Mouse (Mus musculus) liver, adult 2 months (tissue): Measurements from ENCODE around the gene Ngly1. TPM values are rescaled to one million over a fixed set of nuclear protein-coding genes. Genes with fewer than 3 reads are reported as not detected.

Experiments
- DNase-seq: peaks from one replicate; pipeline ENCODE4 v3.0.0-alpha.2; 2011; ENCODE audit warnings: low read depth, low spot score; ENCODE audit errors: extremely low read depth
- H3K27ac ChIP-seq: fragments of 200-500 bp; replicated peaks from 2 replicates; pipeline ENCODE4 v1.5.1; 2012; ENCODE audit warnings: low read depth, mild to moderate bottlenecking, control low read depth, inconsistent platforms, low read length; ENCODE audit not compliant: insufficient read depth
- H3K27me3 ChIP-seq: fragments of 200-500 bp; 2 replicates; pipeline ENCODE4 v1.6.1; 2012; ENCODE audit warnings: mild to moderate bottlenecking, moderate library complexity, low read length, inconsistent platforms; ENCODE audit not compliant: control insufficient read depth, insufficient read depth
- H3K36me3 ChIP-seq: fragments of 200-500 bp; 2 replicates; pipeline ENCODE4 v1.6.1; 2012; ENCODE audit warnings: low read length, inconsistent platforms; ENCODE audit not compliant: control insufficient read depth, insufficient read depth
- H3K4me1 ChIP-seq: fragments of 200-500 bp; 2 replicates; pipeline ENCODE4 v1.6.1; 2011; ENCODE audit warnings: low read length; ENCODE audit not compliant: control insufficient read depth, insufficient read depth
- H3K4me3 ChIP-seq: fragments of 200-500 bp; 2 replicates; pipeline ENCODE4 v1.5.1; 2011; ENCODE audit warnings: low read depth, mild to moderate bottlenecking, control low read depth, low read length, moderate library complexity; ENCODE audit not compliant: insufficient read depth
- H3K79me2 ChIP-seq: fragments of 200-500 bp; 2 replicates; pipeline ENCODE4 v1.6.1; 2012; ENCODE audit warnings: inconsistent platforms, mild to moderate bottlenecking, low read length, moderate library complexity; ENCODE audit not compliant: control insufficient read depth, insufficient read depth
- H3K9ac ChIP-seq: fragments of 200-500 bp; 2 replicates; pipeline ENCODE4 v1.6.1; 2012; ENCODE audit warnings: low read depth, mild to moderate bottlenecking, control low read depth, inconsistent platforms, low read length
- CTCF ChIP-seq: fragments of 200-500 bp; IDR thresholded peaks from 2 replicates; pipeline ENCODE4 v1.5.1; 2011; ENCODE audit warnings: low read depth, low read length, control low read depth
- POLR2A ChIP-seq: fragments of 200-500 bp; IDR thresholded peaks from 2 replicates; pipeline ENCODE4 v1.6.1; 2011; ENCODE audit warnings: low read length, control low read depth; ENCODE audit not compliant: insufficient read depth; ENCODE audit errors: extremely low read depth
- WGBS: fragments of 180-500 bp; shearing (Covaris S2); methylation state at CpG from one replicate; pipeline ENCODE4 v1.1.7; 2018; 5-methylcytosine and 5-hydroxymethylcytosine counted together
- polyA plus RNA-seq: library from polyadenylated mRNA; depleted of rRNA; stranded (reverse); fragments of >200 nt; gene quantifications from 2 replicates; pipeline ENCODE4 v1.2.3, GENCODE M21; 2012
- total RNA-seq: library from RNA; depleted of rRNA; stranded (reverse); fragments of >200 nt; gene quantifications from 2 replicates; pipeline ENCODE4 v1.2.3, GENCODE M21; 2014

The Ngly1 gene
- total and polyA plus RNA-seq, 2 experiments, result 25.4 to 44.5 TPM

DNA sequence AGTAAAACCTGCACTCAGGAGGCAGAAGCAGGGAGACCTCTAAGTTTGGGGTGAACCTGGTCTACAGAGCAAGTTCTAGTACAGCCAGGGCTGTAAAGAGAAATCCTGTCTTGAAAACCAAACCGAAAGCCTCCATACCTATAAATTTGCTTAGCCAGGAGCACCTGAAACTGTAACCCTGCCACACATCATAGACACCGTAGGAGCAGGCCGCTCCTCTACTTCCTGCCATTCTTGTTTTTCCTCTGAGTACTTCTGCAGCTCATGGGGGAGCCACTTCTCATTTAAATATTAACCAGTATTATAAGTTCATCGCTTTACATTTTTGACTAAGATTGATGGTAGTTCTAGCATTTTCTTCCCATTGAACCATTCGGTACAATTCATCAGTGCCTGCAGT lies 17.9 kb downstream of the Ngly1 start:
- H3K27ac ChIP-seq, result no peak overlapping the region
- WGBS, result 90% methylated on average over 5 of the region's 5 CpGs
- peaks cover 30% of the 10 kb centered on the region for H3K36me3 ChIP-seq
- no peak for DNase-seq
- H3K27me3 ChIP-seq, result no peaks in the 10 kb centered on the region
- no peak overlapping the region for H3K9ac ChIP-seq
- no peak overlapping the region for H3K4me3 ChIP-seq
- no peaks in the 10 kb centered on the region; the same call in 1 of the 2 replicates for H3K79me2 ChIP-seq
- TF ChIP-seq POLR2A (no peak), CTCF (no peak)
- H3K4me1 ChIP-seq, result no peaks in the 10 kb centered on the region

DNA sequence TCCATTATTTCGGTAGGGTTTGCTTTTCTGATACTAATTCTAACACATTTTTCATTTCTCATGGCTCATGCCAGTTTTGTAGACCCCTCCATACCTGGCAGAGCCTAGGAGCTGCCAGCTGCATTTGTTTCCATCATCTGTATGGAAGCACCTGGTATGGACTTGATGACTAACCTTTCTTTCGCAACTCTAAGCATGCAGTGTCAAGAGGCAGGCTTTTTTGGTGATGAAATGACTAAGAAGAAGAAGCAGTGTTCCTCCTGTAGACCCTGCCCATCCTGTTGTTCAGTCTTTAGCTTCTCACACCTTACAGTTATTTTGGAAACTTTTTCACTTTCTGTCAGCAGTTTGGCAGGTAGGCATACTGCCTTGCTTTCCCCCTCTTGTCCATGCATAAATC lies 20.7 kb downstream of the Ngly1 start:
- Histone ChIP-seq H3K27ac (no peak overlapping the region), H3K36me3 (peaks cover 31% of the 10 kb centered on the region), H3K9ac (no peak overlapping the region), H3K4me3 (no peak overlapping the region), H3K27me3 (no peaks in the 10 kb centered on the region), H3K4me1 (no peaks in the 10 kb centered on the region), H3K79me2 (no peaks in the 10 kb centered on the region; the same call in 1 of the 2 replicates)
- no peak for TF ChIP-seq CTCF
- no peak for TF ChIP-seq POLR2A
- 94% methylated on average over 2 of the region's 2 CpGs for WGBS
- no peak for DNase-seq

DNA sequence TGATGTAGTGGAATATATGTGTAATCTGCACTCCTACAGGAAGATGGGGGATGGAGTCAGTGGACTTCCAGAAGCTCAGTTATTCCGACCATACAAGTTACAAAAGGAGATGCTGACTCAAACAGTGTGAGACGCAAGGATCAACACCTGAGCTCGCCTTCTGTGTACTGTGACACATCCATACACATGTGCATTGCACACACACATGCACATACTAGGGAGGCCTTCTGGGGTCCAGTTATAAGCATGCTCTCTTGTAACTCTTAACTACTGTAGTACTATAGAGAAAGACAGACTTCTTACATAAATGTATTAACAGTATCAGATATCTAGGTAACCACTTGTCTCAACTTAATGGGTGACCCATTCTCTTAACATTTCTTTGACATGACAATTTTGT lies 24.6 kb downstream of the Ngly1 start:
- Histone ChIP-seq H3K27me3 (no peaks in the 10 kb centered on the region), H3K9ac (no peak overlapping the region), H3K36me3 (peaks cover 36% of the 10 kb centered on the region), H3K4me1 (no peaks in the 10 kb centered on the region), H3K79me2 (no peaks in the 10 kb centered on the region; the same call in 1 of the 2 replicates), H3K4me3 (no peak overlapping the region), H3K27ac (no peak overlapping the region)
- 96% methylated on average over 3 of the region's 3 CpGs for WGBS
- DNase-seq, result no peak
- no peak for TF ChIP-seq CTCF
- TF ChIP-seq POLR2A, result no peak

DNA sequence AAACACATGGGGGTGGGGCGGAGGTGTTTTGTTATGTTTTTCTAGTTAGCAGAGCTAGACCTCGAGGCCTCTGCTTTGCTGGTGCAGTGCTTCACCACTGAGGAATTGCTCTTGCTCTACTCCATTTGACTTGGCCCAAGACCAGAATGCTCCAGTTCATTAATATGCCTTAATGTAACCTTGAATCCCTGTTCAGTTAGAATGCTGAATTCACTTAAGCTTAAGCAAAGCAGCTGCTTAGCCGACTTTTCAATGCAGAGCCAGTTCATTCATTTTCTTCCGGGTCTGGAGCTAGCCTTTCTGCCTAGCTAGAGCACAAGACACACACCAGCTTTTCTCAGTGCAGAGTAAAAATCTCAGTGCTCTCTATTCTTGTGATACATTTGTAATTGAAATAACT lies 30.1 kb downstream of the Ngly1 start:
- TF ChIP-seq CTCF (no peak), POLR2A (no peak)
- no peak overlapping the region for H3K9ac ChIP-seq

DNA sequence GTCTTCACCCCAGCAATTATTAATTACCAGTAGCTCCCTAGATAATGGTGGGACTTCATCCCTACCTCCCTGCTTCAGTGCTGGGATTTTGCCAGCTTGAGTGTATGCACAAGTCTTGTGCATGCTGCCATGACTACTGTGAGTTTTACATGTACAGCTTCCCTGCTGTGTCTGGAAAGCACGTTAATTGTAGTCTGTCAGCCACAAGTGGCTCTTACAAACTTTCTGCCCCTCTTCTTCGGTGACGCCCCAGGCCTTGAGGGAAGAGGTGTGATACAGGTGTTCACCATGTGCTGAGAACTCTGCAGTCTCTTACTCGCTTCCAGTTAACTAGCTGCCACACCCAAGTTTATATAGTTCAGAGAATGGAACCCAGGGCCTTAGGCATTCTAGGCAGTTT lies 34.9 kb downstream of the Ngly1 start:
- Histone ChIP-seq H3K36me3 (peaks cover 42% of the 10 kb centered on the region), H3K79me2 (no peaks in the 10 kb centered on the region), H3K27ac (no peak overlapping the region), H3K4me3 (no peak overlapping the region), H3K9ac (no peak overlapping the region), H3K4me1 (no peaks in the 10 kb centered on the region), H3K27me3 (no peaks in the 10 kb centered on the region)
- no peak for TF ChIP-seq CTCF
- no peak for DNase-seq
- 93% methylated on average over 4 of the region's 4 CpGs for WGBS

More for the DNA sequence above, 30.1 kb downstream of the Ngly1 start:
- WGBS, result 81% methylated on average over 4 of the region's 4 CpGs
- no peak for DNase-seq
- Histone ChIP-seq H3K79me2 (no peaks in the 10 kb centered on the region), H3K36me3 (peaks cover 53% of the 10 kb centered on the region), H3K27me3 (no peaks in the 10 kb centered on the region), H3K4me1 (no peaks in the 10 kb centered on the region), H3K4me3 (no peak overlapping the region), H3K27ac (no peak overlapping the region)

DNA sequence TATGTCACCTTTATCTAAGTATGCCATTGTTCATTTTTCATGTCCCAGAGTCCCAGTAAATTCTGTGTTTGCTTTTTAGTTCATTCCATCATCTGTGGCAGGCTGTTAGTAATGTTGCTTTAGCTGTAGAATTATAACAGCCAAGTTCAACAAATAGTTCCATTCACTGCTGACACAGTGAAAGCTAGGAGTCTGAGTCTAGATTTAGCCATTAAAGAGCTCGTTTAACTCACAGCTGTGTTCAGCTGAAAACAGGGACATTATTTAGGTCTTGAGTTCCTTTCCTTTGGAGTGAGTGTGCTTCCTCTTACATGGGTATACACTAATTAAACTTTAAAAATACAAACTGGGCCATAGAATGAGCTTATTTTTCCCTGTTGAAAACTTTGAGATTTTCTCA lies 43.3 kb downstream of the Ngly1 start:
- no peak overlapping the region for H3K27ac ChIP-seq
- TF ChIP-seq POLR2A, result no peak
- TF ChIP-seq CTCF, result no peak
- no peak overlapping the region for H3K9ac ChIP-seq
- H3K79me2 ChIP-seq, result no peaks in the 10 kb centered on the region
- no peaks in the 10 kb centered on the region for H3K27me3 ChIP-seq
- H3K36me3 ChIP-seq, result peaks cover 51% of the 10 kb centered on the region
- no peaks in the 10 kb centered on the region for H3K4me1 ChIP-seq
- no peak for DNase-seq
- no peak overlapping the region for H3K4me3 ChIP-seq
- WGBS, result 71% methylated on average over 1 of the region's 1 CpGs
